Mouse (Mus musculus): Measurements from ENCODE around the gene Trpm8.

DNA sequence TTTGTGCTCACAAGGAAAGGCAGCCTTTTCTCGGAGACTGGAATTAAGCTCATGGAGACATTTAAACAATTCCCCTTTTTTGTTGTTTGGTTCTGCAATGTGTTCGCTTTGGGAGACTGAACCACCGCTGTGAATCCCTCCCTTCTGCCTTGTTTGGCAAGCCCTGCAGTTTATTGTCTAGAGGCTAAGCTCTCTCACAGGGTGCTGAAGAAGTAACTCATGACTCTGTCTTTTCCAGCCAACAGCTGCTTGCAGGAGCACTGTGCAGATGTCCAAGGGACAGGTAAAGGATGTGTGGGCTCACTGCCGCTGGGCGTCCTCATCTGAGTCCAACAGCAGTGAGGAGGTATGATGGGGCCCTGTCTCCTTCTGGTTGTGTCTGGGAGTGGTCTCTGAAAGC is 134.6 kb downstream of the Trpm8 start:
- no peak for TF ChIP-seq GATA1 (IDR thresholded peaks at IDR 0.05; ENCODE audit: low read length)
- no peak for TF ChIP-seq TAL1 (IDR thresholded peaks at IDR 0.05; ENCODE audit: low read length)
